Mouse (Mus musculus): ENCODE results near the gene Ttc34.

GRCm38 (mm10) chr4:154853881-154854280 lies 16.6 kb downstream of the Ttc34 start:
- no peak for TF ChIP-seq POLR2A (IDR thresholded peaks at IDR 0.05; ENCODE audit: borderline replicate concordance, control insufficient read depth, low read depth, low read length)
- TF ChIP-seq CTCF (IDR thresholded peaks at IDR 0.05; ENCODE audit: control insufficient read depth, insufficient read depth, low read length), result no peak
